Mouse (Mus musculus): ENCODE data around the gene Tmem184c. TPM values are rescaled to one million over a fixed set of nuclear protein-coding genes. Genes with fewer than 3 reads are reported as not detected.

Gene Tmem184c
- total RNA-seq, 2 experiments from 2014 or later: 2.9 to 4.4 TPM

DNA sequence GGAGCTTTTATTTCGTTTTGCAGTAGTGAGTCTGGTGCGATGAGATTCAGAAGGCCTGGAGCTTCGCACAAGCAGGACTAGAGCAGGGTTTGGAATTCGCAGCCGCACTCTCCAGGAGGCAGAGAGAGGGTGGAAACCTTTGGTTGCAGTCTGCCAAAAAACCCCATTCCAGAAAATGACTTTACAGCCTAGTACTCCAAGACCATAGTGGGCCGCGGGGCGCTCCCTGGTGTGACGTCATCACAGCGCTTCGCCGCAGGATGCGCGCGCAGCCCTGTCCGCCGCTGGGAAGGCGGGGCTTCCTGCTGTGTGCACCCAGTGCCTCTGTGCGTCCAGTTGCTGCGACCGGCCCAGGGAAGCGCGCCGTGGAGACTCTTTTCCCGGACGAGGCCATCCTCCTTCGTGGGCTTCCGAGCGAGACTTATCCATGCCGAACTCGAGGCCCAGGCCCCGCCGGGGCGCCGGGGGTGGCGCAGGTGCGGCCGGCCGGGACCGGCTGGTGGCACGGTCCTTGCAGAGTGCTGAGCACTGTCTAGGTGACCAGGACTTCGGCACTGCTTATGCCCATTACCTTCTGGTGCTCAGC lies 61.3 kb downstream of the Tmem184c start, which contains the start of gene Prmt9:
Prmt9 (plus strand) TSS at position 277 of the 586 bp plus-strand sequence.
- ATAC-seq (replicated peaks; ENCODE audit: low FRiP score, poor library complexity, severe bottlenecking): peak; percentile 96

Other genes starting within 250 kb of the Tmem184c start
- gene Arhgap10, start 92.7 kb downstream of the Tmem184c start, total RNA-seq (2015; ENCODE audit: low replicate concordance): 0.84 and 1.1 TPM in 2 replicates
- gene Arhgap10, start 92.7 kb downstream of the Tmem184c start, total RNA-seq (2017; ENCODE audit: low replicate concordance): 3.5 and 3.9 TPM in 2 replicates
- 5.0 and 9.6 TPM in 2 replicates for gene Prmt9, start 61.3 kb downstream of the Tmem184c start, total RNA-seq (2015; ENCODE audit: low replicate concordance)
- 3.9 and 5.6 TPM in 2 replicates for gene Prmt9, start 61.3 kb downstream of the Tmem184c start, total RNA-seq (2017; ENCODE audit: low replicate concordance)
- 1.4 and 1.7 TPM in 2 replicates for gene Ednra, start 113.8 kb upstream of the Tmem184c start, total RNA-seq (2015; ENCODE audit: low replicate concordance)
- gene Ednra, start 113.8 kb upstream of the Tmem184c start, total RNA-seq (2017; ENCODE audit: low replicate concordance): 0.76 TPM in 1 of 2 replicates, not detected in the other

Data from erythroid progenitor cell, adult 5-6 weeks (primary cell).